In the genomic region with DNA sequence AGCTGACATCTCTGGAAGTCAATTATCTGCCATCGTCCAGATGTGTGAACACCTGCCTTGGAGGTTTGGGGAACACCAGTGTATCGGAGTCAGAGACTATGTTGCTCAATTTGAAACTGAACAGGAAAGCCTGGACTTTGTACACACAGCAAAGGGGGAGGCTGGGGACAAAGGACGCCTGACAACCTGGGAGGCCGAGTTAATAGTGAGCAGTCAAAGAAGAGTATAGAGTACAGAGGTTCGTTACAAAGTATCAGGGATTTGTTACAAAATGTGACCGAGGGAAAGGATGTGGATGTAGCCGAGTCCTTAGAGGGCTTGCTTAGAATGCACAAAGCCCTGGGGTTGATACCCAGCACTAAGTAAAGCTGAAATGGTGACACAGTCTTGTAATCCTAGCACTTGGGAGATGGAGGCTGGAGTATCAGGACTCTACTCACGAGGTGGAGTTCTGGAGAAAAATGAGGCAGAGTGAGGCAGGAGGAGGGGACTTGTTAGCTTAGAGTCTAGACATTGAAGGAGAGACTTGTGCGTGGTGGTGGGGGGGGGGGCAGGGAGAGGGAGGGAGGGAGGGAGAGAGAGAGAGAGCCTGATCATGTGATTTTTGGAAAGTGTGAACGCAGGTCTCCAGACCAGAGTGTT, we compare ENCODE assay signal across 14 mouse cellular contexts. TPM values are rescaled to one million over a fixed set of nuclear protein-coding genes. Genes with fewer than 3 reads are reported as not detected.
DNase-seq lines count a peak whose midpoint lies in the region; ATAC-seq and TF ChIP-seq lines count a peak whose summit lies in the region.
"Had no signal": no experiment of that assay in that cellular context is flagged by ENCODE, and none has a peak within 500 bp of the region (broad histone marks: within the 10 kb centered on the region; RNA-seq: fewer than 3 reads in every experiment).

No protein-coding gene starts in this region.

- H3K9ac ChIP-seq in intestine, embryonic 14.5 days (ENCODE audit: low read length) = no peak overlapping the region
- no peak overlapping the region for H3K9ac ChIP-seq in liver, embryonic 14.5 days (replicated peaks)
- H3K9ac ChIP-seq: forebrain, postnatal 0 days had no signal

- H3K4me2 ChIP-seq in intestine, embryonic 14.5 days (ENCODE audit: low read length) = peak overlapping the region; percentile 22; the same call in 1 of the 2 replicates
- no peak overlapping the region for H3K4me2 ChIP-seq in liver, embryonic 14.5 days (ENCODE audit: low read depth)

- 0 out of 2 replicates have a peak, but pooled peaks cover 2% of the 10 kb centered on the region for H3K9me3 ChIP-seq in intestine, embryonic 14.5 days (ENCODE audit: control insufficient read depth, low read length)
- H3K9me3 ChIP-seq in liver, embryonic 14.5 days (ENCODE audit: control insufficient read depth, low read length) = no peaks in the 10 kb centered on the region

- TF ChIP-seq CTCF in liver, embryonic 14.5 days (IDR thresholded peaks at IDR 0.05; ENCODE audit: low read depth) = no peak

- no peaks in the 10 kb centered on the region for H3K36me3 ChIP-seq in intestine, embryonic 14.5 days (ENCODE audit: control insufficient read depth, insufficient read depth, low read length)
- H3K36me3 ChIP-seq in liver, embryonic 14.5 days (replicated peaks; ENCODE audit: control insufficient read depth, insufficient read depth, low read depth) = no peaks in the 10 kb centered on the region

- no peak overlapping the region for H3K27ac ChIP-seq in intestine, embryonic 14.5 days (ENCODE audit: low read depth)
- 0 out of 2 replicates have a peak overlapping the region, but pooled peaks have one; percentile 22 for H3K27ac ChIP-seq in liver, embryonic 14.5 days
- H3K27ac ChIP-seq: left cerebral cortex, adult 2 months had no signal

- 53% methylated on average over 10 of the region's 10 CpGs for WGBS in intestine, embryonic 14.5 days
- 53% methylated on average over 10 of the region's 10 CpGs for WGBS in liver, embryonic 14.5 days (ENCODE audit: insufficient replicate concordance)

- ATAC-seq in intestine, embryonic 14.5 days (replicated peaks; ENCODE audit: low FRiP score, low TSS enrichment, low read depth) = no peak
- peak; percentile 62 for ATAC-seq in liver, embryonic 14.5 days (ENCODE audit: insufficient read depth)
- ATAC-seq: CD4-positive, CD25-positive, alpha-beta regulatory T cell, adult 4 months; forebrain, postnatal 0 days had no signal

- no peak overlapping the region for H3K4me3 ChIP-seq in intestine, embryonic 14.5 days (ENCODE audit: low read depth, low read length)
- no peak overlapping the region for H3K4me3 ChIP-seq in liver, embryonic 14.5 days (ENCODE audit: insufficient read depth in 1 of 2, low read depth in 2 of 2, low read length in 2 of 2)

- no peaks in the 10 kb centered on the region for H3K27me3 ChIP-seq in intestine, embryonic 14.5 days (replicated peaks; ENCODE audit: control insufficient read depth, insufficient read depth, low read length)
- H3K27me3 ChIP-seq in liver, embryonic 14.5 days (ENCODE audit: control insufficient read depth, insufficient read depth, low read length) = no peaks in the 10 kb centered on the region

- TF ChIP-seq EP300 in liver, embryonic 14.5 days (IDR thresholded peaks at IDR 0.05; ENCODE audit: low read depth) = no peak

- DNase-seq in intestine, embryonic 14.5 days (ENCODE audit: low spot score) = no peak
- DNase-seq in kidney, adult 11 months = peak; percentile 83
- DNase-seq in kidney, postnatal 14 days = peak; percentile 69
- DNase-seq in liver, embryonic 14.5 days (ENCODE audit: low read depth in 3 of 3, low spot score in 3 of 3) = peak in 1 of 3 experiments; percentile 20
- no peak for DNase-seq in thymus, postnatal 14 days
- DNase-seq in cerebellum, postnatal 14 days = no peak
- DNase-seq in cerebellum, adult 9-10 months = no peak
- DNase-seq: cerebellum, adult 11-12 months; forebrain, postnatal 0 days; gastrocnemius, postnatal 25 days; lung, adult 2 months; thymus, adult 18-20 months had no signal

- H3K4me1 ChIP-seq in intestine, embryonic 14.5 days (replicated peaks; ENCODE audit: control insufficient read depth, insufficient read depth, low read length) = no peaks in the 10 kb centered on the region
- 0 out of 4 replicates have a peak, but pooled peaks cover 0 to 6% of the 10 kb centered on the region in 2 experiments for H3K4me1 ChIP-seq in liver, embryonic 14.5 days (replicated peaks; ENCODE audit: control insufficient read depth in 2 of 2, insufficient read depth in 2 of 2, low read length in 1 of 2)

RNA-seq across cellular contexts. Expression of a gene that starts 16.4 kb away (rescaled TPM):
- polyA plus RNA-seq in intestine, embryonic 14.5 days (2014; fragmentation: Nextera tagmentation; extraction: Ambion mirVana) = 6.6 and 8.2 TPM in 2 replicates
- 1.7 TPM in 2 replicates for polyA plus RNA-seq in liver, embryonic 14.5 days (2012; rRNA removed)
- polyA plus RNA-seq in liver, embryonic 14.5 days (2014; fragmentation: Nextera tagmentation; extraction: Ambion mirVana) = 0.62 and 0.87 TPM in 2 replicates

RNA-seq across cellular contexts. Expression of a gene that starts 26.3 kb away (rescaled TPM):
- 52.4 and 56.7 TPM in 2 replicates for polyA plus RNA-seq in intestine, embryonic 14.5 days (2014; fragmentation: Nextera tagmentation; extraction: Ambion mirVana)
- 9.7 and 12.8 TPM in 2 replicates for polyA plus RNA-seq in liver, embryonic 14.5 days (2012; rRNA removed)
- polyA plus RNA-seq in liver, embryonic 14.5 days (2014; fragmentation: Nextera tagmentation; extraction: Ambion mirVana) = 17.8 and 18.4 TPM in 2 replicates

Comparison
In these comparisons a context has a peak if more than half of its experiments do, and no peak if none do; other contexts are left out.
1. DNase-seq: peak in kidney, adult 11 months (single experiment) and kidney, postnatal 14 days (single experiment); none in intestine, embryonic 14.5 days (single experiment), thymus, postnatal 14 days (single experiment), cerebellum, postnatal 14 days (0 of 2) and cerebellum, adult 9-10 months (single experiment).